Comparison of ENCODE assay signal across 10 mouse cellular contexts in the genomic region with DNA sequence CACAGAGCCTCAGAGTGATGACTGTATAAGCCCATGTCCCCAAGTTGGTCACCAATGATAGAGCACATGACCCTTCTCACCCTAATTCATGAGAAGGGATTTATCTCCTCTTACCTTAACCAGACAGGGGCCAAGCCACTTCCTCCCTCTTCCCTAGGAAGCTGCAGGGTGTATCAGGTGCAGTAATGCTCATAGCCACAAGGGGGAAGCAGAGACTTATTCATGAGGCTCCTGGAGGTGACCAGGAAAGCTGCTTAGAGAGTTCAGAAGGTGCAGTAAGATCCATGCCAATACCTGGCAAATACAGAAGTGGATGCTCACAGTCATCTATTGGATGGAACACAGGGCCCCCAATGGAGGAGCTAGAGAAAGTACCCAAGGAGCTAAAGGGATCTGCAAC. TPM values are rescaled to one million over a fixed set of nuclear protein-coding genes. Genes with fewer than 3 reads are reported as not detected.
A peak's percentile ranks its signal among the peaks of the same experiment; 100 is the strongest.
DNase-seq lines count a peak whose midpoint lies in the region; ATAC-seq lines count a peak whose summit lies in the region.
"Had no signal": no experiment of that assay in that cellular context is flagged by ENCODE, and none has a peak within 500 bp of the region (broad histone marks: within the 10 kb centered on the region; RNA-seq: fewer than 3 reads in every experiment).

No protein-coding gene starts in this region.

- peak; percentile 7 for DNase-seq in MEL-GATA-1-ER (ENCODE audit: extremely low read depth, low read depth)
- peak; percentile 49 to 50 for DNase-seq in cerebellum, adult 18-20 months
- peak; percentile 32 to 52 for DNase-seq in frontal cortex, postnatal 25 days (ENCODE audit: low spot score in 2 of 2)
- peak; percentile 7 to 34 for DNase-seq in layer of hippocampus, postnatal 36 days
- peak; percentile 58 for DNase-seq in lung, postnatal 25 days (ENCODE audit: low spot score)
- DNase-seq in right cerebral cortex, adult 2 months (ENCODE audit: low spot score in 2 of 2) = peak; percentile 53 to 71
- peak; percentile 80 to 81 for DNase-seq in thymus, postnatal 36 days

- peak; percentile 67 for ATAC-seq in inflammation-experienced regulatory T-cells, adult 6 months

RNA-seq across cellular contexts. Expression of gene Adam6b, which starts 1.6 kb away (rescaled TPM):
- polyA plus RNA-seq in inflammation-experienced regulatory T-cells, adult 6 months (2017; shearing (Covaris generic)) = under 1 TPM in 2 of 3 experiments, not detected in 1; 0.51 to 0.52 TPM
- total RNA-seq in layer of hippocampus, postnatal 36 days (2021) = not detected
- polyA plus RNA-seq: erythroblast, embryonic 14.5 days; lung, embryonic 15.5 days had no signal

RNA-seq across cellular contexts. Expression of gene Adam6a, which starts 56.0 kb away (rescaled TPM):
- polyA plus RNA-seq in inflammation-experienced regulatory T-cells, adult 6 months (2017; shearing (Covaris generic)) = not detected
- not detected for total RNA-seq in layer of hippocampus, postnatal 36 days (2021)
- polyA plus RNA-seq: erythroblast, embryonic 14.5 days; lung, embryonic 15.5 days had no signal

Comparison
In these comparisons a context has a peak if more than half of its experiments do, and no peak if none do; other contexts are left out.
1. Peak in every context shown above with its lines: DNase-seq and ATAC-seq.
2. DNase-seq: peak in every context shown above with its lines; median percentile 80 in thymus, postnatal 36 days; 62 in right cerebral cortex, adult 2 months; 58 in lung, postnatal 25 days; 50 in cerebellum, adult 18-20 months; 42 in frontal cortex, postnatal 25 days; 20 in layer of hippocampus, postnatal 36 days; 7 in MEL-GATA-1-ER.